Mouse (Mus musculus) layer of hippocampus, adult 2 months (tissue): ENCODE results near the gene Tmem139. TPM values are rescaled to one million over a fixed set of nuclear protein-coding genes. Genes with fewer than 3 reads are reported as not detected.

Experiments used
- DNase-seq, 2 experiments: peaks; one replicate each; pipeline ENCODE4 v3.0.0; 2022; ENCODE audit warnings: low spot score in 2 of 2
- H3K27ac ChIP-seq: fragments of 200-600 bp; 2 replicates; pipeline ENCODE4 v1.8.1; 2022
- H3K4me3 ChIP-seq: fragments of 200-600 bp; 2 replicates; pipeline ENCODE4 v1.8.1; 2022; ENCODE audit warnings: mild to moderate bottlenecking
- CTCF ChIP-seq: fragments of 200-600 bp; conservative IDR thresholded peaks from 2 replicates; pipeline ENCODE4 v1.8.1; 2022; ENCODE audit warnings: antibody characterized with exemption, mild to moderate bottlenecking, moderate library complexity
- total RNA-seq, 2 experiments: library from RNA; stranded (reverse); gene quantifications; 2 replicates each; pipeline ENCODE4 v1.2.3; 2021

Tmem139 gene
- total RNA-seq, 2 experiments from 2014 or later = not detected

- Histone ChIP-seq H3K4me3 (no peak overlapping the region), H3K27ac (no peak overlapping the region)
- DNase-seq = no peak
- TF ChIP-seq CTCF = no peak
Observed at GRCm38 (mm10) chr6:42295549-42296094, 33.9 kb downstream of the Tmem139 start.

DNA sequence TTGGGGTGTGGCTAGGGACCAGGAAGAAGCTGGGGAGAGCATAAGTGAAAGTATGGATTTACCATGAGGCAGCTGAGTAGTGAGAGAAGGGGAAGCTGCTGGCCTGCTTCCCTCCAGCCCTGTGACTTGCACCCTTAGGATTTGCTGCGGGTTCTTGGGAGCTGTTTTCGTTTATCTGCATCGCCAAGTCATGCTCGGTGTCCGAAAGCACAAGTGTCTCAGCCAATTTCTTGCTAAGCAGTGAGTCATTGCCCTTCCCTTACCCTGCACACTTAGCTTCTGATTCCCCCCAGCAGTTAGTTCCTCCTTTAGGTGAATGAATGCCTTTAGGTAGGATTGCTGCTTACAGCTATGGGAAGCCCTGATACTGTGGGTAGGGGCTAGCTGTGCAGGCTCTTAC is 37.6 kb downstream of the Tmem139 start:
- no peak for TF ChIP-seq CTCF
- no peak overlapping the region for H3K4me3 ChIP-seq
- DNase-seq = no peak
- H3K27ac ChIP-seq = no peak overlapping the region

GRCm38 (mm10) chr6:42309816-42310378 is 48.1 kb downstream of the Tmem139 start:
- Histone ChIP-seq H3K27ac (no peak overlapping the region), H3K4me3 (no peak overlapping the region)
- peak; percentile 35; the same call in 1 of the 2 replicates for TF ChIP-seq CTCF
- no peak for DNase-seq

GRCm38 (mm10) chr6:42310427-42311053 is 48.8 kb downstream of the Tmem139 start:
- no peak for TF ChIP-seq CTCF
- DNase-seq = no peak
- H3K4me3 ChIP-seq = no peak overlapping the region
- no peak overlapping the region for H3K27ac ChIP-seq

Other genes with a start within 250 kb of the Tmem139 start
- gene Sva, start 223.6 kb upstream of the Tmem139 start, total RNA-seq = not detected
- gene Tas2r139, start 121.0 kb upstream of the Tmem139 start, total RNA-seq = not detected
- not detected for gene Tas2r144, start 46.6 kb upstream of the Tmem139 start, total RNA-seq
- gene Gstk1, start 16.0 kb upstream of the Tmem139 start, total RNA-seq = 10 to 100 TPM; 10.8 to 11.0 TPM
- 10 to 100 TPM; 22.7 to 25.8 TPM for gene Casp2, start 3.0 kb downstream of the Tmem139 start, total RNA-seq
- gene Clcn1, start 24.7 kb downstream of the Tmem139 start, total RNA-seq = 1 to 10 TPM; 4.8 to 6.0 TPM
- gene Fam131b, start 62.7 kb downstream of the Tmem139 start, total RNA-seq = 10 to 100 TPM; 76.1 to 76.4 TPM
- gene Zyx, start 87.7 kb downstream of the Tmem139 start, total RNA-seq = 10 to 100 TPM; 44.3 to 44.5 TPM
- not detected for gene Epha1, start 111.3 kb downstream of the Tmem139 start, total RNA-seq
- not detected for gene Tas2r143, start 138.3 kb downstream of the Tmem139 start, total RNA-seq
- not detected for gene Tas2r135, start 143.5 kb downstream of the Tmem139 start, total RNA-seq
- not detected for gene Tas2r126, start 172.6 kb downstream of the Tmem139 start, total RNA-seq
- gene Olfr458, start 203.2 kb downstream of the Tmem139 start, total RNA-seq = not detected
- not detected for gene Olfr457, start 214.4 kb downstream of the Tmem139 start, total RNA-seq
- gene Olfr456, start 225.2 kb downstream of the Tmem139 start, total RNA-seq = not detected